In genomic region chr1:55130190-55130916, GRCm38 (mm10) we compare ENCODE assay signal across 8 mouse cellular contexts. TPM values are rescaled to one million over a fixed set of nuclear protein-coding genes. Genes with fewer than 3 reads are reported as not detected.
DNase-seq lines count a peak whose midpoint lies in the region; ATAC-seq and TF ChIP-seq lines count a peak whose summit lies in the region.

No protein-coding gene starts in this region.

- peak overlapping the region; percentile 69 for H3K4me2 ChIP-seq in limb, embryonic 14.5 days (replicated peaks; ENCODE audit: low read depth, low read length, severe bottlenecking)
- peak overlapping the region; percentile 69 for H3K4me2 ChIP-seq in stomach, embryonic 16.5 days (ENCODE audit: low read depth, low read length)

- peak overlapping the region; percentile 100 for H3K4me3 ChIP-seq in erythroblast, embryonic 14.5 days (replicated peaks)
- H3K4me3 ChIP-seq in limb, embryonic 14.5 days (replicated peaks; ENCODE audit: low read length): peak overlapping the region; percentile 94
- peak overlapping the region; percentile 100 for H3K4me3 ChIP-seq in stomach, embryonic 16.5 days (replicated peaks; ENCODE audit: low read length)

- no peak for TF ChIP-seq POLR2A in limb, embryonic 14.5 days (IDR thresholded peaks at IDR 0.05; ENCODE audit: borderline replicate concordance, extremely low read depth, insufficient read depth, insufficient read length)

- peaks cover 37% of the 10 kb centered on the region for H3K4me1 ChIP-seq in erythroblast, embryonic 14.5 days (ENCODE audit: control insufficient read depth)
- peaks cover 12% of the 10 kb centered on the region for H3K4me1 ChIP-seq in limb, embryonic 14.5 days (ENCODE audit: control insufficient read depth, insufficient read depth, low read length)
- H3K4me1 ChIP-seq in stomach, embryonic 16.5 days (ENCODE audit: control insufficient read depth, insufficient read depth, low read length): peaks cover 11% of the 10 kb centered on the region

- ATAC-seq in limb, embryonic 14.5 days (ENCODE audit: low FRiP score, low read depth): no peak
- ATAC-seq in stomach, embryonic 16.5 days (ENCODE audit: insufficient read depth, low FRiP score): no peak

- peak overlapping the region; percentile 94 for H3K27ac ChIP-seq in limb, embryonic 14.5 days (replicated peaks; ENCODE audit: low read depth, low read length)
- H3K27ac ChIP-seq in stomach, embryonic 16.5 days (ENCODE audit: low read length): peak overlapping the region; percentile 84

- 65% methylated on average over 10 of the region's 10 CpGs for WGBS in limb, embryonic 14.5 days
- 63% methylated on average over 10 of the region's 10 CpGs for WGBS in stomach, embryonic 16.5 days

- DNase-seq in cerebellum, adult 8-10 months: peak; percentile 20
- DNase-seq in cerebellum, postnatal 4 days (ENCODE audit: low spot score in 2 of 2): no peak
- peak; percentile 38 for DNase-seq in A20 (ENCODE audit: low read depth, low spot score)
- no peak for DNase-seq in limb, embryonic 14.5 days (ENCODE audit: low spot score)
- DNase-seq in retina, embryonic 14.5 days (ENCODE audit: low spot score): no peak
- no peak for DNase-seq in kidney, adult 8-10 months

- peak overlapping the region; percentile 98 for H3K9ac ChIP-seq in limb, embryonic 14.5 days (ENCODE audit: low read depth, low read length, severe bottlenecking)
- H3K9ac ChIP-seq in stomach, embryonic 16.5 days (ENCODE audit: low read length): peak overlapping the region; percentile 78

- H3K27me3 ChIP-seq in erythroblast, embryonic 14.5 days (ENCODE audit: control insufficient read depth): no peaks in the 10 kb centered on the region
- H3K27me3 ChIP-seq in limb, embryonic 14.5 days (ENCODE audit: control insufficient read depth, insufficient read depth, low read length): no peaks in the 10 kb centered on the region
- no peaks in the 10 kb centered on the region for H3K27me3 ChIP-seq in stomach, embryonic 16.5 days (ENCODE audit: control insufficient read depth, insufficient read depth, low read length)

- H3K36me3 ChIP-seq in erythroblast, embryonic 14.5 days (ENCODE audit: control insufficient read depth): peaks cover 11% of the 10 kb centered on the region
- 0 out of 2 replicates have a peak, but pooled peaks cover 6% of the 10 kb centered on the region for H3K36me3 ChIP-seq in limb, embryonic 14.5 days (ENCODE audit: control insufficient read depth, insufficient read depth, low read length)
- no peaks in the 10 kb centered on the region for H3K36me3 ChIP-seq in stomach, embryonic 16.5 days (ENCODE audit: control insufficient read depth, insufficient read depth, low read length)

- no peaks in the 10 kb centered on the region for H3K9me3 ChIP-seq in erythroblast, embryonic 14.5 days (ENCODE audit: control insufficient read depth, low read length)
- H3K9me3 ChIP-seq in limb, embryonic 14.5 days (ENCODE audit: control insufficient read depth, low read length): no peaks in the 10 kb centered on the region
- no peaks in the 10 kb centered on the region for H3K9me3 ChIP-seq in stomach, embryonic 16.5 days (replicated peaks; ENCODE audit: control insufficient read depth, low read length)

RNA-seq across cellular contexts. Expression of gene Mob4, which starts 0.7 kb away (rescaled TPM):
- polyA plus RNA-seq in erythroblast, embryonic 14.5 days (2012): 0.29 and 0.73 TPM in 2 replicates
- 37.0 and 43.4 TPM in 2 replicates for polyA plus RNA-seq in limb, embryonic 14.5 days (2012; rRNA removed)
- polyA plus RNA-seq in limb, embryonic 14.5 days (2014; fragmentation: Nextera tagmentation; extraction: Ambion mirVana): 120 and 129 TPM in 2 replicates
- 153 TPM in 2 replicates for polyA plus RNA-seq in stomach, embryonic 16.5 days (2015; fragmentation: Nextera tagmentation; extraction: Ambion mirVana)

RNA-seq across cellular contexts. Expression of gene Hspd1, which starts 42.3 kb away (rescaled TPM):
- 1.9 and 2.1 TPM in 2 replicates for polyA plus RNA-seq in erythroblast, embryonic 14.5 days (2012)
- polyA plus RNA-seq in limb, embryonic 14.5 days (2012; rRNA removed): 98.9 and 161 TPM in 2 replicates
- polyA plus RNA-seq in limb, embryonic 14.5 days (2014; fragmentation: Nextera tagmentation; extraction: Ambion mirVana): 231 and 252 TPM in 2 replicates
- 382 and 410 TPM in 2 replicates for polyA plus RNA-seq in stomach, embryonic 16.5 days (2015; fragmentation: Nextera tagmentation; extraction: Ambion mirVana)

RNA-seq across cellular contexts. Expression of gene Hspe1, which starts 42.4 kb away (rescaled TPM):
- polyA plus RNA-seq in erythroblast, embryonic 14.5 days (2012): 8.0 and 8.4 TPM in 2 replicates
- 170 and 288 TPM in 2 replicates for polyA plus RNA-seq in limb, embryonic 14.5 days (2012; rRNA removed)
- polyA plus RNA-seq in limb, embryonic 14.5 days (2014; fragmentation: Nextera tagmentation; extraction: Ambion mirVana): 345 and 381 TPM in 2 replicates
- polyA plus RNA-seq in stomach, embryonic 16.5 days (2015; fragmentation: Nextera tagmentation; extraction: Ambion mirVana): 364 and 480 TPM in 2 replicates

Comparison
In these comparisons a context has a peak if more than half of its experiments do, and no peak if none do; other contexts are left out.
1. DNase-seq: peak in cerebellum, adult 8-10 months (single experiment) and A20 (single experiment); none in cerebellum, postnatal 4 days (0 of 2), limb, embryonic 14.5 days (single experiment), retina, embryonic 14.5 days (single experiment) and kidney, adult 8-10 months (0 of 2).
2. RNA of gene Mob4, which starts 0.7 kb away (polyA plus RNA-seq): 153 TPM in stomach, embryonic 16.5 days and 37.0 to 129 TPM in limb, embryonic 14.5 days; 0.29 to 0.73 TPM in erythroblast, embryonic 14.5 days; every median in the first group is over 10 times any median in the second.
3. RNA of gene Hspd1, which starts 42.3 kb away (polyA plus RNA-seq): 382 to 410 TPM in stomach, embryonic 16.5 days and 98.9 to 252 TPM in limb, embryonic 14.5 days; 1.9 to 2.1 TPM in erythroblast, embryonic 14.5 days; every median in the first group is over 10 times any median in the second.
4. RNA of gene Hspe1, which starts 42.4 kb away (polyA plus RNA-seq): 364 to 480 TPM in stomach, embryonic 16.5 days and 170 to 381 TPM in limb, embryonic 14.5 days; 8.0 to 8.4 TPM in erythroblast, embryonic 14.5 days; every median in the first group is over 10 times any median in the second.
5. Peak in every context shown above with its lines, with median percentiles within 50 percentile points of each other: H3K4me3 ChIP-seq.